Mouse (Mus musculus) ES-E14 (cell line): ENCODE results near the gene Msx3.
A peak's percentile ranks its signal among the peaks of the same experiment; 100 is the strongest.

Source experiments
- CHD2 ChIP-seq: IDR thresholded peaks from 2 replicates; pipeline ENCODE4 v1.6.1; 2014; ENCODE audit warnings: mild to moderate bottlenecking, low read depth, low read length, inconsistent platforms
- MAFK ChIP-seq: IDR thresholded peaks from 2 replicates; pipeline ENCODE4 v1.6.1; 2014; ENCODE audit warnings: mild to moderate bottlenecking, low read depth, low read length, inconsistent platforms; ENCODE audit not compliant: insufficient read depth
- ZC3H11A ChIP-seq: IDR thresholded peaks from 2 replicates; pipeline ENCODE4 v1.6.1; 2012; ENCODE audit warnings: low read depth, mild to moderate bottlenecking, inconsistent platforms, low read length, borderline replicate concordance

DNA sequence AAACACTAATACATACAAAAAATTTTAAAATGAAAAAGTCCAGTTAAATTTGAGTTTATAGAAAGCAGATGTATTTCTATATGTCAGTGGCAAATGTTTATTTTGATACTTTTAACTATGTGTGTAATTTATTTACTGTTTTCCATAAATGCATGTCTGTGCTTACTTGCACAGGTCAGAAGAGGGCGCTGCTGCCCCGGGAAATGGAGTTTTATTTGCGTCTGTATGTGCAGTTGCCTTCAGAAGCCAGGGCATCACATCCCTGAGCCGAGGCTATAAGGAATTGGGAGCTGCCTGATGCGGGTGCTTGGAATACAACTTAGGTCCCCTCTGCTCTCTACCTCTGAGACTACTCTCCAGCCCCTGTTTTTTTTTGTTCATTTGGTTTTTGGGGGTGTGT lies 29.8 kb upstream of the Msx3 start:
- no peak for TF ChIP-seq MAFK
- TF ChIP-seq ZC3H11A: peak; percentile 92; the same call in 1 of the 2 replicates
- no peak for TF ChIP-seq CHD2
